Mouse (Mus musculus) right cerebral cortex, adult 2 months (tissue): ENCODE measurements around the gene Cnot11.

Experiments used
- DNase-seq, 2 experiments: peaks; one replicate each; pipeline ENCODE4 v3.0.0; 2021 to 2022; ENCODE audit warnings: low spot score in 2 of 2

The Cnot11 gene

GRCm38 (mm10) chr1:39534831-39535230, at the start of gene Cnot11:
Gene Cnot11 (plus strand): TSS chr1:39534992.
- DNase-seq: no peak

GRCm38 (mm10) chr1:39487370-39487769, 47.4 kb upstream of the Cnot11 start:
- DNase-seq: no peak

- DNase-seq: no peak
Measured at GRCm38 (mm10) chr1:39493165-39493564, 41.6 kb upstream of the Cnot11 start.

GRCm38 (mm10) chr1:39493664-39494063, 41.1 kb upstream of the Cnot11 start:
- DNase-seq: no peak

GRCm38 (mm10) chr1:39496995-39497394, 37.8 kb upstream of the Cnot11 start:
- DNase-seq: no peak

GRCm38 (mm10) chr1:39497748-39498147, 37.0 kb upstream of the Cnot11 start:
- no peak for DNase-seq

GRCm38 (mm10) chr1:39499485-39499941, 35.3 kb upstream of the Cnot11 start:
- no peak for DNase-seq

GRCm38 (mm10) chr1:39502817-39503633, 31.8 kb upstream of the Cnot11 start:
- DNase-seq: peak; percentile 19 to 30

- peak; percentile 38 to 40 for DNase-seq
Measured at GRCm38 (mm10) chr1:39504261-39504660, 30.5 kb upstream of the Cnot11 start.

- no peak for DNase-seq
Measured at GRCm38 (mm10) chr1:39505600-39505999, 29.2 kb upstream of the Cnot11 start.

GRCm38 (mm10) chr1:39511775-39512174, 23.0 kb upstream of the Cnot11 start:
- no peak for DNase-seq

GRCm38 (mm10) chr1:39512183-39512582, 22.6 kb upstream of the Cnot11 start:
- no peak for DNase-seq

- DNase-seq: no peak
Measured at GRCm38 (mm10) chr1:39515303-39515991, 19.3 kb upstream of the Cnot11 start.

- no peak for DNase-seq
Measured at GRCm38 (mm10) chr1:39521326-39521725, 13.5 kb upstream of the Cnot11 start.

GRCm38 (mm10) chr1:39522519-39522918, 12.3 kb upstream of the Cnot11 start:
- DNase-seq: peak; percentile 34 to 47

- DNase-seq: no peak
Measured at GRCm38 (mm10) chr1:39525763-39526162, 9.0 kb upstream of the Cnot11 start.

GRCm38 (mm10) chr1:39526371-39527167, 8.2 kb upstream of the Cnot11 start:
- DNase-seq: no peak

GRCm38 (mm10) chr1:39527432-39527831, 7.4 kb upstream of the Cnot11 start:
- peak; percentile 68 to 75 for DNase-seq

GRCm38 (mm10) chr1:39528319-39528718, 6.5 kb upstream of the Cnot11 start:
- no peak for DNase-seq

- peak; percentile 88 to 90 for DNase-seq
Measured at GRCm38 (mm10) chr1:39530258-39530943, 4.4 kb upstream of the Cnot11 start.

- DNase-seq: no peak
Measured at GRCm38 (mm10) chr1:39531036-39531435, 3.8 kb upstream of the Cnot11 start.
